Mouse (Mus musculus) brain, embryonic 14.5 days (tissue): ENCODE data around the gene Ubxn10.

Experiments used
- CTCF ChIP-seq: fragments of 200-500 bp; IDR thresholded peaks from 2 replicates; pipeline ENCODE4 v1.5.1; 2012; ENCODE audit warnings: inconsistent platforms, mild to moderate bottlenecking, moderate library complexity, borderline replicate concordance; ENCODE audit not compliant: insufficient read depth, insufficient read length; ENCODE audit errors: extremely low read depth
- POLR2A ChIP-seq: fragments of 200-500 bp; IDR thresholded peaks from 2 replicates; pipeline ENCODE4 v1.6.1; 2012; ENCODE audit warnings: mild to moderate bottlenecking, inconsistent platforms, borderline replicate concordance; ENCODE audit not compliant: poor library complexity, insufficient read depth, insufficient read length, severe bottlenecking; ENCODE audit errors: extremely low read depth

DNA sequence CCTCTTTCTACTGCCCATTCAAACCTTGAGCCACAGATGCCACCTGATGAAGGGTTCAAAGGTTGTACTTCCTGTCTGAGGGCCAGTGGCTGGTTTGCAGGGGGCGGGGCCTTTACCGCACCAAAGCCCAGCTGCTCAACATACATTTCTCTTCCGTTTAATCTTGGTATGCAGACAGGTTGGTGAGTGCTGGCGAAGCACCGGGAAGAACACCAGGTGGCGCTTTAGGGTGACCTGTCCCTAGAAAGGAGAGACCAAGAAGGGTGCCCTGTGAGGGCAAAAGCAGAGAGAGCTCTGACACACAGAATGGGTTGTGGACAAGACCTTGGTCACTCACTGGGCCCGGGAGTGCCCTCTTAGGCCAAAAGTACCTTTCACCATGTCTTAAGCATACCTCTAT, 28.3 kb downstream of the Ubxn10 start:
- TF ChIP-seq CTCF, result peak; percentile 73
- TF ChIP-seq POLR2A, result no peak
